In genomic region chr7:141643160-141643559, GRCm38 (mm10) we compare ENCODE assay signal across 10 mouse cellular contexts. TPM values are rescaled to one million over a fixed set of nuclear protein-coding genes. Genes with fewer than 3 reads are reported as not detected.
DNase-seq lines count a peak whose midpoint lies in the region; ATAC-seq and TF ChIP-seq lines count a peak whose summit lies in the region.
"Had no signal": no experiment of that assay in that cellular context is flagged by ENCODE, and none has a peak within 500 bp of the region (broad histone marks: within the 10 kb centered on the region; RNA-seq: fewer than 3 reads in every experiment).

No protein-coding gene starts in this region.

- 54% methylated on average over 3 of the region's 3 CpGs for WGBS in intestine, postnatal 0 days
- 47% methylated on average over 3 of the region's 3 CpGs for WGBS in intestine, embryonic 15.5 days

- H3K4me3 ChIP-seq in intestine, postnatal 0 days (ENCODE audit: low read depth, low read length) = no peak overlapping the region
- H3K4me3 ChIP-seq in intestine, embryonic 15.5 days (replicated peaks) = no peak overlapping the region
- no peak overlapping the region for H3K4me3 ChIP-seq in E14TG2a.4 (replicated peaks; ENCODE audit: low read length)
- H3K4me3 ChIP-seq: embryonic facial prominence, embryonic 12.5 days had no signal

- TF ChIP-seq CTCF in intestine, postnatal 0 days (IDR thresholded peaks at IDR 0.05; ENCODE audit: low read depth) = peak; percentile 67
- peak; percentile 54 for TF ChIP-seq CTCF in E14TG2a.4 (conservative IDR thresholded peaks at IDR 0.05; ENCODE audit: low read length)
- peak; percentile 57 for TF ChIP-seq CTCF in brain, embryonic 14.5 days (IDR thresholded peaks at IDR 0.05; ENCODE audit: borderline replicate concordance, extremely low read depth, insufficient read depth, insufficient read length)

- no peak overlapping the region for H3K9ac ChIP-seq in intestine, postnatal 0 days (ENCODE audit: low read depth, low read length)
- H3K9ac ChIP-seq in intestine, embryonic 15.5 days = no peak overlapping the region
- H3K9ac ChIP-seq: embryonic facial prominence, embryonic 12.5 days had no signal

- no peaks in the 10 kb centered on the region for H3K36me3 ChIP-seq in intestine, postnatal 0 days (ENCODE audit: control insufficient read depth, insufficient read depth)
- H3K36me3 ChIP-seq in intestine, embryonic 15.5 days = no peaks in the 10 kb centered on the region
- no peaks in the 10 kb centered on the region for H3K36me3 ChIP-seq in E14TG2a.4 (ENCODE audit: insufficient read depth, low read length)
- H3K36me3 ChIP-seq: embryonic facial prominence, embryonic 12.5 days had no signal

- no peaks in the 10 kb centered on the region for H3K4me1 ChIP-seq in intestine, postnatal 0 days (replicated peaks; ENCODE audit: control insufficient read depth, insufficient read depth, low read length)
- no peaks in the 10 kb centered on the region for H3K4me1 ChIP-seq in intestine, embryonic 15.5 days (replicated peaks)
- no peaks in the 10 kb centered on the region for H3K4me1 ChIP-seq in E14TG2a.4 (replicated peaks; ENCODE audit: low read depth, low read length)
- H3K4me1 ChIP-seq: embryonic facial prominence, embryonic 12.5 days had no signal

- no peak for DNase-seq in brain, embryonic 14.5 days (ENCODE audit: low read depth)
- peak; percentile 33 for DNase-seq in lung, postnatal 36 days
- DNase-seq in gastrocnemius, postnatal 4 days (ENCODE audit: low spot score in 2 of 2) = no peak
- DNase-seq in urinary bladder, postnatal 25 days (ENCODE audit: low spot score) = no peak
- DNase-seq in adrenal gland, adult 18-20 months (ENCODE audit: low spot score in 2 of 2) = no peak

- no peak for ATAC-seq in intestine, postnatal 0 days
- no peak for ATAC-seq in intestine, embryonic 15.5 days

- no peak overlapping the region for H3K4me2 ChIP-seq in intestine, postnatal 0 days (replicated peaks; ENCODE audit: low read depth)
- no peak overlapping the region for H3K4me2 ChIP-seq in intestine, embryonic 15.5 days (replicated peaks)
- H3K4me2 ChIP-seq: embryonic facial prominence, embryonic 12.5 days had no signal

- H3K27me3 ChIP-seq in intestine, postnatal 0 days (replicated peaks; ENCODE audit: control insufficient read depth, insufficient read depth, low read length) = no peaks in the 10 kb centered on the region
- no peaks in the 10 kb centered on the region for H3K27me3 ChIP-seq in intestine, embryonic 15.5 days (replicated peaks)
- 0 out of 2 replicates have a peak, but pooled peaks cover 2% of the 10 kb centered on the region for H3K27me3 ChIP-seq in E14TG2a.4 (ENCODE audit: insufficient read depth, low read length)
- H3K27me3 ChIP-seq: embryonic facial prominence, embryonic 12.5 days had no signal

- no peak for TF ChIP-seq POLR2A in brain, embryonic 14.5 days (IDR thresholded peaks at IDR 0.05; ENCODE audit: borderline replicate concordance, extremely low read depth, insufficient read depth, insufficient read length, poor library complexity, severe bottlenecking)

- no peaks in the 10 kb centered on the region for H3K9me3 ChIP-seq in intestine, postnatal 0 days (ENCODE audit: control insufficient read depth)
- no peaks in the 10 kb centered on the region for H3K9me3 ChIP-seq in intestine, embryonic 15.5 days
- 0 out of 2 replicates have a peak, but pooled peaks cover 5% of the 10 kb centered on the region for H3K9me3 ChIP-seq in E14TG2a.4 (ENCODE audit: low read length)
- H3K9me3 ChIP-seq: embryonic facial prominence, embryonic 12.5 days had no signal

- H3K27ac ChIP-seq in intestine, postnatal 0 days (ENCODE audit: low read depth, low read length) = no peak overlapping the region
- no peak overlapping the region for H3K27ac ChIP-seq in intestine, embryonic 15.5 days
- H3K27ac ChIP-seq: embryonic facial prominence, embryonic 12.5 days had no signal

RNA-seq across cellular contexts. Expression of gene Muc6, which starts 12.0 kb away (rescaled TPM):
- polyA plus RNA-seq in intestine, postnatal 0 days (2015; fragmentation: Nextera tagmentation; extraction: Ambion mirVana) = 8.9 and 9.8 TPM in 2 replicates
- polyA plus RNA-seq in intestine, embryonic 15.5 days (2015; fragmentation: Nextera tagmentation; extraction: Ambion mirVana) = 0.21 and 0.24 TPM in 2 replicates
- polyA plus RNA-seq in brain, embryonic 14.5 days (2012; rRNA removed) = 0.01 and 0.05 TPM in 2 replicates
- total RNA-seq in gastrocnemius, postnatal 4 days (2021) = not detected
- total RNA-seq in adrenal gland, adult 18-20 months (2021) = not detected
- total RNA-seq: layer of hippocampus, postnatal 25 days had no signal

RNA-seq across cellular contexts. Expression of gene Muc2, which starts 47.0 kb away (rescaled TPM):
- polyA plus RNA-seq in intestine, postnatal 0 days (2015; fragmentation: Nextera tagmentation; extraction: Ambion mirVana) = 167 and 175 TPM in 2 replicates
- polyA plus RNA-seq in intestine, embryonic 15.5 days (2015; fragmentation: Nextera tagmentation; extraction: Ambion mirVana) = 9.4 and 16.7 TPM in 2 replicates
- polyA plus RNA-seq in brain, embryonic 14.5 days (2012; rRNA removed) = 0.89 and 2.5 TPM in 2 replicates
- under 1 TPM; 0.52 to 0.59 TPM for total RNA-seq in gastrocnemius, postnatal 4 days (2021)
- total RNA-seq in adrenal gland, adult 18-20 months (2021) = 1 to 10 TPM in 1 of 2 experiments, under 1 TPM in 1; 0.50 to 2.7 TPM
